Mouse (Mus musculus): Measurements from ENCODE around the gene Adck2. TPM values are rescaled to one million over a fixed set of nuclear protein-coding genes. Genes with fewer than 3 reads are reported as not detected.

The Adck2 gene
- 17.1 and 21.2 TPM in 2 replicates for polyA plus RNA-seq (2012; ENCODE audit: insufficient read depth, insufficient read length, missing spikeins)

DNA sequence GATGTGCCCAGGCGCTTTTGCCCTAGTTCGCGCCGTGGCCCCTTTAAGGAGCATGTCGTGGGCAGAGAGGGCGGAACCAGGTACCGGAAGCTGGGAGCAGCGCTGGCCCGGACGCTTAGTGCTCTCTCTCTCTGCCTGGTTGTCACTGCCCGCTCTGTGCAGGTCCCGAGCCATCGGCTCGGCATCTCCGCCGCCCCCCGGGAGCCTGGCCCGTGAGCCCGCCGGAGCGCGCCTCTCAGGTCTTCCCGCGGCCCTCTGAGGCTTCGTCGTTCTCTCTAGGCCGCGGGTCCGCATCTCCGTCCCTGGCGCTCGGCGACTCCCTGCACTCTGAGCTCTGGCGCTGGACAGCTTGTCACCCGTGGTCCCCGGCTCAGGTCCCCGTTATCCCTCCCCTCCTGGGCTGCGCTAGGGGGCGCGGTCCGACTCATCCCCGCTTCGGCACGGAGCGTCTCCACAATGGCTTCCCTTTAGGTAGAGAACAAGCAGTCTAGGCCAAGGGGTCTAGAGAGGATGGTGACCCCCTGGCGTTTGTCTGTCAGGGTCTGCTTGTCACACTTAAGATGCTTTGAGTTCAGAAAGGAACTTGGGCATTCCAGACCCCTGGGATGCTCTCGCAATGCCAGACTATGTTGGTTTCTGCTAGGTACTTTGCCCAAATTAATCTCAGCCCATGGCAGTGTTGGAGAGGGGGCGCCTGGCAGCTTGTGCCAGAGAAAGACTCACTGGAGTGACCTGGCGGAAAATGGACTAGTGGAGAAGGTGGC, at the start of gene Adck2:
Adck2 (plus strand) TSS at position 83 of the 764 bp plus-strand sequence.
- no peak for TF ChIP-seq CTCF (IDR thresholded peaks at IDR 0.05; ENCODE audit: low read depth, low read length)
- TF ChIP-seq POLR2A (IDR thresholded peaks at IDR 0.05; ENCODE audit: borderline replicate concordance, low read depth, low read length), result peak; percentile 43; the same call in 1 of the 2 replicates
- Histone ChIP-seq H3K4me1 (ENCODE audit: control insufficient read depth, insufficient read depth, low read length) (peaks cover 13% of the 10 kb centered on the region), H3K4me3 (ENCODE audit: insufficient read depth, low read length) (peak within 1 kb of the TSS; percentile 72), H3K27ac (ENCODE audit: insufficient read depth, low read depth, low read length) (peak within 1 kb of the TSS; percentile 66)

DNA sequence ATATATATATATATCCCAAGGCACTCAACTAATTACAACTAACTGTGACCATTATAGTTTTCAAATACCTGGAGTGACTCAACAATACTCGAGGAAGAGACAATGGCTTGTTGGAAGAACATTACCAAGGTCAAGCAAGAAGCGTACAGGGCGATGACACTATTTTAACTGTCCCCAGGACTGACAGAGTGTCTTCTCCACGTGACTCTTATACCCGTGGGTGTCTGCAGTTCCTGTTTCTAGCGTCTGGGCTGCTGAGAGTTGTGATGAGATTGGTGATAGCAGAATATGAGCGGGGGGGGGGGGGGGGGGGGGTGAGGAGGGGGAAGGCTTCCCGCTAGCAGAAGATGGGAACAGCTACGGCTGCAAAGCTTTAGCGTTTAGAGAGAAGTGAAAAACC, 46.9 kb upstream of the Adck2 start:
- TF ChIP-seq POLR2A (IDR thresholded peaks at IDR 0.05; ENCODE audit: borderline replicate concordance, low read depth, low read length) (no peak), CTCF (IDR thresholded peaks at IDR 0.05; ENCODE audit: low read depth, low read length) (no peak)
- Histone ChIP-seq H3K4me3 (ENCODE audit: insufficient read depth, low read length) (peak overlapping the region; percentile 62), H3K27ac (ENCODE audit: insufficient read depth, low read depth, low read length) (peak overlapping the region; percentile 99)

DNA sequence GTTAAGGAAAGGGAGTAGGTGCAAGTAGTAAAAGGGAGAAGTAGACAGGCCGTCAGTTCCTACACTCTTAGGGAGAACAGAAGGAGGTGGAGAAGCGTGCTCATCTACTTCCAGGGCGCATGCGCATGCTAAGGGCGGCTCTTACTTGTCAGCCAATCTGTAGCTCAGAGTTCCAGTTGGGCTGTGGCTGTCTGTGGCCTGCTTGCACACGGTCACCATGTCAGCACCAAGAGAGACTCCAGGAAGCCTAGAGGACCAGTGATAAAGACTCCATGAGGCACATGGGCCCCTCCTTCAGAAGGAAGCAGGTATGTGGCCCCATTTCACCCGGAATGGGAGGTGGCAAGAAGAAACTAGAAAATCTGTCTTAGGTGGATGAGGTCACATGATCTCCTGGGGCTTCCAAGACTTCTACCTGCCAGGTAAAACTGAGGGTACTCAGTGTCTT, 46.3 kb upstream of the Adck2 start:
- peaks cover 27% of the 10 kb centered on the region for H3K4me1 ChIP-seq (ENCODE audit: control insufficient read depth, insufficient read depth, low read length)
- H3K27ac ChIP-seq (ENCODE audit: insufficient read depth, low read depth, low read length), result peak overlapping the region; percentile 99
- no peak for TF ChIP-seq CTCF (IDR thresholded peaks at IDR 0.05; ENCODE audit: low read depth, low read length)
- TF ChIP-seq POLR2A (IDR thresholded peaks at IDR 0.05; ENCODE audit: borderline replicate concordance, low read depth, low read length), result no peak
- H3K4me3 ChIP-seq (ENCODE audit: insufficient read depth, low read length), result peak overlapping the region; percentile 62

More for the DNA sequence above, 46.9 kb upstream of the Adck2 start:
- H3K4me1 ChIP-seq (ENCODE audit: control insufficient read depth, insufficient read depth, low read length), result peaks cover 27% of the 10 kb centered on the region

DNA sequence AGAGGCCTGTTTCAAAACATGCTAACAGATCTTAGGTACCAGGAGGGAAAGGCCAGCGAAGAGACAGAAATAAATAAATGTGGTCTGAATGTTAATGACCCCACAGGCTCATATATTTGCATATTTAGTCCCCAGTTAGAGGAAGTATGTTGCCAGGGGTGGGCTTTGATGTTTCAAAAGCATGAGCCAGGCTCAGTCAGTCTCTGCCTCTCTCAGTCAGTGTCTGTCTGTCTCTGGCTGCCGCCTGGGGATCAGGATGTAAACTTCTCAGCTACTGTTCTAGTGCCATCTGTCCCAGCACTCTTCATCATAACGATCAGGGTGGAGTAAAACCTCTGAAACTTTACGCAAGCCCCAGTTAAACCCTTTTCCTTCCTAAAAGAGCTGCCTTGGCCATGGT, 45.9 kb upstream of the Adck2 start:
- peak overlapping the region; percentile 62 for H3K4me3 ChIP-seq (ENCODE audit: insufficient read depth, low read length)
- peaks cover 27% of the 10 kb centered on the region for H3K4me1 ChIP-seq (ENCODE audit: control insufficient read depth, insufficient read depth, low read length)
- TF ChIP-seq CTCF (IDR thresholded peaks at IDR 0.05; ENCODE audit: low read depth, low read length), result no peak
- TF ChIP-seq POLR2A (IDR thresholded peaks at IDR 0.05; ENCODE audit: borderline replicate concordance, low read depth, low read length), result no peak
- H3K27ac ChIP-seq (ENCODE audit: insufficient read depth, low read depth, low read length), result peak overlapping the region; percentile 99

DNA sequence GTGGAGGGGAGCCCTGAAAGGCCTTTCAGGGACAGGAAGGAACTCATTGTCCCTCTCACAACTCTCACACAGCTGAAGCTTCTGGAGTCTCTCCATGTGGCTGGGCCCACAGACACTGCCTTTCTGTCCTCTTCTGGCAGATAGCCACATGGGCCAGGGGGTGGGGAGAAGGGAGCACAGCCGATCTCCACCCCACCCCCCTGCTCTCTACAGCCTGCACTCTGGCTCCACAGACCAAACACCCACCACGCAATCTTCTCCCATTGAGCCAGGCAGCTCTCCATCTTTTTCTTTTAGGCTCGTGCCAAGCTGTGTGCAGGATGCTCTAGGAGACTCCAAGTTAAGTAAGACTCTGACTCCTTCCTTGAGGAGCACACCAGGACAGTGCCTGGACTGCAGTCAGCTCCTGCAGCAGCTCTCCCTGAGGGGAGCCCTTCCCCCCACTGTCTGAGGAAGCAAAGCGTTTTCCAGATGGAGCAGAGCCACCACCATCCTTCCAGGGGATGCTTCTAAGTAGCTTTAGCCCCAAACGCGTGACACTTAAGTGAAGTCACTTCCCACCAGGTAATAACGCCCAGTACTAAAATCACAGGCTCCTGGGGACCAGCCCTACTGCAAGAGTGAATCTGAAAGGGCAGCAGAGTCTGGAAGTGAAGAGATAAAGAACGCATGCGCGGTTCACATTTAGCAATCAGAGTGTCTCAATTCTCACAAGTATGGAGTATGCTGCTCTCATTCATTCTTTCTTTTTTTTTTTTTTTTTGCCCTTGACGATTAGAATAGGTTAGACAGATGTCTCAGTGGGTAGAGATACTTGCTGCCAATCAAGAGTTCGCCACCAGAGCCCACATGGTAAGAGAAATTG, 44.8 kb upstream of the Adck2 start:
- peak overlapping the region; percentile 62 for H3K4me3 ChIP-seq (ENCODE audit: insufficient read depth, low read length)
- H3K4me1 ChIP-seq (ENCODE audit: control insufficient read depth, insufficient read depth, low read length), result peaks cover 27% of the 10 kb centered on the region
- peak overlapping the region; percentile 99 for H3K27ac ChIP-seq (ENCODE audit: insufficient read depth, low read depth, low read length)
- no peak for TF ChIP-seq CTCF (IDR thresholded peaks at IDR 0.05; ENCODE audit: low read depth, low read length)
- TF ChIP-seq POLR2A (IDR thresholded peaks at IDR 0.05; ENCODE audit: borderline replicate concordance, low read depth, low read length), result no peak

DNA sequence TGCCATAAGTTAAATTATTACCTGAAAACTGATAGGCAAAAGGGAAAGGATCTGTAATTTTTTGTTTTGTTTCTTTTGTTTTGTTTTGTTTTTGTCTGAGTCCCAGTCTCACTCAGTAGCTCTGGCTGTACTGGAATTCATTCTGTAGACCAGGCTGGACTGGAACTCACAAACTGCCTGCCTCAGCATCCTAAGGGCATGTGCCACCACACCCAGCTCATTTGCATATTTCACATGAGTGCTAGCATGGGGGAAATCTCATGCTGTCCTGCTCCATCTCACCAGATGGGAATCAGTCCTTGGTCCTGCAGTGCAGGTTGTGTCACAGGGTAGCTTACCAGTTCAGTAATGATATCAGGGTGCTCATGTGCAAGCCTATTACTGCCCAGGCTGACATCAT, 38.7 kb upstream of the Adck2 start:
- Histone ChIP-seq H3K4me1 (ENCODE audit: control insufficient read depth, insufficient read depth, low read length) (peaks cover 34% of the 10 kb centered on the region), H3K4me3 (ENCODE audit: insufficient read depth, low read length) (no peak overlapping the region), H3K27ac (ENCODE audit: insufficient read depth, low read depth, low read length) (no peak overlapping the region)
- TF ChIP-seq CTCF (IDR thresholded peaks at IDR 0.05; ENCODE audit: low read depth, low read length) (no peak), POLR2A (IDR thresholded peaks at IDR 0.05; ENCODE audit: borderline replicate concordance, low read depth, low read length) (no peak)

DNA sequence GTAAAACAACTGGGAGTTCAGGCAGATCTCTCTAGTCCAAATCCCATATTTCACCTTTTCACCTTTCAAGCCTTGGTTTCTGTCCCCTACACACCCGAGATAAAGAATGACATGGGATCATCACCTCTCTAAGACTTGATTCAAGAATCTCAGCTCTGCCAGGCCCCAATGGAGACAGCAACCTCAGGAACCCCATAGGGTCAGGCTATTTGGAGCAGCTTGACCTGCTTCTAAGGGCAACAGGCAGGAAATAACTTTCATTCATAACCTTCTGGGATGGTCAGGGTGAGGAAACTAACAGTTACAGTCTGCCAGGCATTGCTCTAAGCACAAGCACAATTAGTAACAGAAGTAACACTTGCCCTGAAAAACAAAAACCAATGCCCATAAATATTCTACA, 37.1 kb upstream of the Adck2 start:
- Histone ChIP-seq H3K27ac (ENCODE audit: insufficient read depth, low read depth, low read length) (no peak overlapping the region), H3K4me1 (ENCODE audit: control insufficient read depth, insufficient read depth, low read length) (peaks cover 35% of the 10 kb centered on the region), H3K4me3 (ENCODE audit: insufficient read depth, low read length) (no peak overlapping the region)
- TF ChIP-seq POLR2A (IDR thresholded peaks at IDR 0.05; ENCODE audit: borderline replicate concordance, low read depth, low read length) (no peak), CTCF (IDR thresholded peaks at IDR 0.05; ENCODE audit: low read depth, low read length) (no peak)

DNA sequence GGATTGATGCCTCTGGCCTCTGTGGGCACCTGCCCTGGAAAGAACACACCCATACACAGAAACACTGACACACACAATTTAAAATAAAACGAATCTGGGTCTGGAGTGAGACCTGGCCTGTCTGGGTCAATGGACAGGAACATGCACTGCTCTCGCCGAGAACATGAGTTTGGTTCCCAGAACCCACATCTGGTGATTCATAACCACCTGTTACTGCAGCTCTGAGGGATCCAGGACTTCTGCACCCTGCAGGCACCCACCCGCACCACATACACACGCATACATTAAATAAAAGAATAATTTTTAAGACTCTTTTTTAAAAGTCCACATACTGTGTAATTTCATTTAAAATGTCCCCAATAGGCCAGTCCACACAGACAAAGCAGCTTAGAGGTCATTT, 36.4 kb upstream of the Adck2 start:
- no peak for TF ChIP-seq POLR2A (IDR thresholded peaks at IDR 0.05; ENCODE audit: borderline replicate concordance, low read depth, low read length)
- TF ChIP-seq CTCF (IDR thresholded peaks at IDR 0.05; ENCODE audit: low read depth, low read length), result no peak
- H3K27ac ChIP-seq (ENCODE audit: insufficient read depth, low read depth, low read length), result no peak overlapping the region
- peaks cover 35% of the 10 kb centered on the region for H3K4me1 ChIP-seq (ENCODE audit: control insufficient read depth, insufficient read depth, low read length)
- no peak overlapping the region for H3K4me3 ChIP-seq (ENCODE audit: insufficient read depth, low read length)

DNA sequence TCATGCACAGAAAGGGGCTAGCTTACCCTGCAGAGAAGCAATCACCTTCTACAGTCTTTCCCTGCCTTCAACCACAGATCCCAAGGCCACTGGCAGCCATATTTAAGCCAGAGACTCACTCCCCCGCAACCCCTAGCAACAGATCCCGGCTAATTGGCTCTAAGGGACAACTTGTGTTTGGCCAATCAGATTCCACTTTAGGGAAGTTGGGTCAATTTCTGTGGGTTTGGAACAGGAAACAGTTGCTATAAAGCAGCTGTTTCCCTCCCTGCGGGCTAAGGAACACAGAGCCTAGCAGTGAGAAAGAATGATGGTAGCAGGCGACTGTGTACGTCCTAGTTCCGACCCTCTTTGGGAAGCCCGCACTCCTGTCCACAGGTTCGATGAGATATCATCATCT, 35.4 kb upstream of the Adck2 start:
- TF ChIP-seq CTCF (IDR thresholded peaks at IDR 0.05; ENCODE audit: low read depth, low read length) (no peak), POLR2A (IDR thresholded peaks at IDR 0.05; ENCODE audit: borderline replicate concordance, low read depth, low read length) (no peak)
- peaks cover 45% of the 10 kb centered on the region for H3K4me1 ChIP-seq (ENCODE audit: control insufficient read depth, insufficient read depth, low read length)
- H3K4me3 ChIP-seq (ENCODE audit: insufficient read depth, low read length), result no peak overlapping the region
- peak overlapping the region; percentile 71 for H3K27ac ChIP-seq (ENCODE audit: insufficient read depth, low read depth, low read length)

Data from bone marrow macrophage, adult 2 months (primary cell).